Mouse (Mus musculus): ENCODE measurements around the gene Adam30.
"Not testable (repeated sequence)": the region's sequence is repeated elsewhere in the genome, so short reads cannot be mapped to it uniquely, and the experiment has no call there.

Gene Adam30

GRCm38 (mm10) chr3:98160330-98160729 is at the start of gene Adam30:
Gene Adam30, plus strand, starts transcription at chr3:98160630.
- DNase-seq = no peak

- no peak for DNase-seq
Measured at GRCm38 (mm10) chr3:98118252-98118651, 42.2 kb upstream of the Adam30 start.

- no peak for DNase-seq
Measured at GRCm38 (mm10) chr3:98119338-98119737, 41.1 kb upstream of the Adam30 start.

- no peak for DNase-seq
Measured at GRCm38 (mm10) chr3:98120884-98121283, 39.5 kb upstream of the Adam30 start.

GRCm38 (mm10) chr3:98127775-98128174 is 32.7 kb upstream of the Adam30 start:
- DNase-seq = no peak

GRCm38 (mm10) chr3:98128716-98129115 is 31.7 kb upstream of the Adam30 start:
- DNase-seq = no peak

- not testable (repeated sequence) for DNase-seq
Measured at GRCm38 (mm10) chr3:98132140-98132539, 28.3 kb upstream of the Adam30 start.

GRCm38 (mm10) chr3:98132636-98133035 is 27.8 kb upstream of the Adam30 start:
- peak; percentile 26 to 44 for DNase-seq

- DNase-seq = no peak
Measured at GRCm38 (mm10) chr3:98141456-98141855, 19.0 kb upstream of the Adam30 start.

- no peak for DNase-seq
Measured at GRCm38 (mm10) chr3:98142862-98143261, 17.6 kb upstream of the Adam30 start.

- DNase-seq = no peak
Measured at GRCm38 (mm10) chr3:98145204-98145603, 15.2 kb upstream of the Adam30 start.

GRCm38 (mm10) chr3:98146471-98147410 is 13.7 kb upstream of the Adam30 start:
- no peak for DNase-seq

GRCm38 (mm10) chr3:98147706-98148105 is 12.7 kb upstream of the Adam30 start:
- no peak for DNase-seq

- no peak for DNase-seq
Measured at GRCm38 (mm10) chr3:98149881-98150280, 10.5 kb upstream of the Adam30 start.

GRCm38 (mm10) chr3:98151016-98151415 is 9.4 kb upstream of the Adam30 start:
- no peak for DNase-seq

GRCm38 (mm10) chr3:98153460-98153859 is 7.0 kb upstream of the Adam30 start:
- DNase-seq = no peak

GRCm38 (mm10) chr3:98156158-98156557 is 4.3 kb upstream of the Adam30 start:
- no peak for DNase-seq

- DNase-seq = no peak
Measured at GRCm38 (mm10) chr3:98157073-98157472, 3.4 kb upstream of the Adam30 start.

GRCm38 (mm10) chr3:98157585-98157984 is 2.8 kb upstream of the Adam30 start:
- no peak for DNase-seq

GRCm38 (mm10) chr3:98158646-98159045 is 1.8 kb upstream of the Adam30 start:
- DNase-seq = no peak

GRCm38 (mm10) chr3:98159289-98159688 is 1.1 kb upstream of the Adam30 start:
- DNase-seq = peak; percentile 25 to 40

GRCm38 (mm10) chr3:98178340-98178739 is 17.9 kb downstream of the Adam30 start:
- DNase-seq = peak; percentile 58 to 75

- peak; percentile 80 for DNase-seq
Measured at GRCm38 (mm10) chr3:98180805-98181204, 20.4 kb downstream of the Adam30 start.

- DNase-seq = no peak
Measured at GRCm38 (mm10) chr3:98185163-98185714, 24.8 kb downstream of the Adam30 start.

All from cerebellum, postnatal 10 days (tissue).